In genomic region chr8:45999784-46000705, GRCm38 (mm10) we compare ENCODE assay signal across 8 mouse cellular contexts. TPM values are rescaled to one million over a fixed set of nuclear protein-coding genes. Genes with fewer than 3 reads are reported as not detected.
DNase-seq lines count a peak whose midpoint lies in the region; ATAC-seq and TF ChIP-seq lines count a peak whose summit lies in the region.

No protein-coding gene starts in this region.

- TF ChIP-seq EP300 in lung, postnatal 0 days (IDR thresholded peaks at IDR 0.05), result no peak

- peak overlapping the region; percentile 71 for H3K9ac ChIP-seq in lung, postnatal 0 days (replicated peaks; ENCODE audit: low read depth)

- peak overlapping the region; percentile 85 for H3K4me2 ChIP-seq in lung, postnatal 0 days (replicated peaks; ENCODE audit: low read depth, low read length)

- DNase-seq in MEL-GATA-1-ER (ENCODE audit: extremely low read depth, low read depth), result peak; percentile 93
- DNase-seq in cerebellum, adult 8-10 months, result peak; percentile 100
- DNase-seq in forelimb bud, embryonic 11.5 days (ENCODE audit: low read depth, low spot score), result peak; percentile 98
- peak; percentile 99 for DNase-seq in hindbrain, embryonic 10.5 days (ENCODE audit: low spot score)
- peak; percentile 98 for DNase-seq in layer of hippocampus, adult 9-11 months
- DNase-seq in lung, postnatal 0 days (ENCODE audit: low spot score), result peak; percentile 98
- DNase-seq in ovary, postnatal 14 days (ENCODE audit: low spot score), result peak; percentile 98
- DNase-seq in thymus, postnatal 14 days, result peak; percentile 100

- ATAC-seq in lung, postnatal 0 days, result peak; percentile 99

- H3K4me3 ChIP-seq in hindbrain, embryonic 10.5 days, result peak overlapping the region; percentile 63
- peak overlapping the region; percentile 53 for H3K4me3 ChIP-seq in lung, postnatal 0 days (ENCODE audit: low read depth, low read length)

- H3K9me3 ChIP-seq in hindbrain, embryonic 10.5 days, result no peaks in the 10 kb centered on the region
- no peaks in the 10 kb centered on the region for H3K9me3 ChIP-seq in lung, postnatal 0 days (ENCODE audit: low read length)

- H3K27ac ChIP-seq in hindbrain, embryonic 10.5 days, result peak overlapping the region; percentile 99
- H3K27ac ChIP-seq in lung, postnatal 0 days (ENCODE audit: low read length), result peak overlapping the region; percentile 94

- 7% methylated on average over 55 of the region's 55 CpGs for WGBS in hindbrain, embryonic 10.5 days
- 5% methylated on average over 52 of the region's 55 CpGs for WGBS in lung, postnatal 0 days

- peaks cover 25% of the 10 kb centered on the region for H3K4me1 ChIP-seq in hindbrain, embryonic 10.5 days (replicated peaks)
- peaks cover 9% of the 10 kb centered on the region for H3K4me1 ChIP-seq in lung, postnatal 0 days (ENCODE audit: insufficient read depth, low read depth, low read length)

- TF ChIP-seq CTCF in lung, postnatal 0 days (IDR thresholded peaks at IDR 0.05), result no peak; the same call in 1 of the 2 replicates

- peaks cover 26% of the 10 kb centered on the region for H3K36me3 ChIP-seq in hindbrain, embryonic 10.5 days
- H3K36me3 ChIP-seq in lung, postnatal 0 days (ENCODE audit: insufficient read depth, low read length), result 0 out of 2 replicates have a peak, but pooled peaks cover 4% of the 10 kb centered on the region

- no peaks in the 10 kb centered on the region for H3K27me3 ChIP-seq in hindbrain, embryonic 10.5 days (ENCODE audit: insufficient read depth, poor library complexity, severe bottlenecking)
- H3K27me3 ChIP-seq in lung, postnatal 0 days (replicated peaks; ENCODE audit: insufficient read depth, low read length), result no peaks in the 10 kb centered on the region

RNA-seq across cellular contexts. Expression of gene Lrp2bp, which starts 0.9 kb away (rescaled TPM):
- 0.10 and 0.26 TPM in 2 replicates for polyA plus RNA-seq in hindbrain, embryonic 10.5 days (2016; fragmentation: Nextera tagmentation; extraction: Ambion mirVana)
- 0.76 and 0.91 TPM in 2 replicates for polyA plus RNA-seq in lung, postnatal 0 days (2015; fragmentation: Nextera tagmentation; extraction: Ambion mirVana)

RNA-seq across cellular contexts. Expression of gene Ankrd37, which starts 5.5 kb away (rescaled TPM):
- polyA plus RNA-seq in hindbrain, embryonic 10.5 days (2016; fragmentation: Nextera tagmentation; extraction: Ambion mirVana), result 18.6 and 19.0 TPM in 2 replicates
- polyA plus RNA-seq in lung, postnatal 0 days (2015; fragmentation: Nextera tagmentation; extraction: Ambion mirVana), result 27.9 and 36.0 TPM in 2 replicates

RNA-seq across cellular contexts. Expression of gene Ufsp2, which starts 24.7 kb away (rescaled TPM):
- 49.0 and 60.8 TPM in 2 replicates for polyA plus RNA-seq in hindbrain, embryonic 10.5 days (2016; fragmentation: Nextera tagmentation; extraction: Ambion mirVana)
- 64.9 and 69.3 TPM in 2 replicates for polyA plus RNA-seq in lung, postnatal 0 days (2015; fragmentation: Nextera tagmentation; extraction: Ambion mirVana)

RNA-seq across cellular contexts. Expression of gene 1700029J07Rik, which starts 25.0 kb away (rescaled TPM):
- 3.8 and 4.5 TPM in 2 replicates for polyA plus RNA-seq in hindbrain, embryonic 10.5 days (2016; fragmentation: Nextera tagmentation; extraction: Ambion mirVana)
- polyA plus RNA-seq in lung, postnatal 0 days (2015; fragmentation: Nextera tagmentation; extraction: Ambion mirVana), result 5.0 and 7.5 TPM in 2 replicates

Comparison
In these comparisons a context has a peak if more than half of its experiments do, and no peak if none do; other contexts are left out.
1. Peak in every context shown above with its lines: DNase-seq, ATAC-seq, H3K4me3 ChIP-seq and H3K27ac ChIP-seq.